Mouse (Mus musculus) CH12.LX (cell line): ENCODE measurements around the gene Zfp329. TPM values are rescaled to one million over a fixed set of nuclear protein-coding genes. Genes with fewer than 3 reads are reported as not detected.

ENCODE experiments used
- DNase-seq: peaks from one replicate; pipeline ENCODE4 v3.0.0-alpha.2; 2013; ENCODE audit errors: extremely low read depth
- H3K27ac ChIP-seq: 2 replicates; pipeline ENCODE4 v1.5.1; 2012; ENCODE audit warnings: low read depth, mild to moderate bottlenecking, control low read depth, moderate library complexity; ENCODE audit not compliant: insufficient read depth
- H3K27me3 ChIP-seq: replicated peaks from 2 replicates; pipeline ENCODE3; 2012; ENCODE audit warnings: inconsistent platforms
- H3K36me3 ChIP-seq, 2 experiments: replicated peaks in 1 of 2; 2 replicates each; pipeline versions ENCODE3 to v1.6.1; 2012; ENCODE audit warnings: inconsistent platforms in 1 of 2, low read length in 1 of 2, mild to moderate bottlenecking in 1 of 2, mixed read lengths in 1 of 2, moderate library complexity in 1 of 2; ENCODE audit not compliant: control insufficient read depth in 1 of 2, insufficient read depth in 1 of 2
- H3K4me1 ChIP-seq, 2 experiments: 2 replicates each; pipeline ENCODE4 v1.6.1; 2012; ENCODE audit warnings: inconsistent platforms in 1 of 2, moderate library complexity in 1 of 2; ENCODE audit not compliant: insufficient read depth in 2 of 2, control insufficient read depth in 1 of 2
- H3K4me2 ChIP-seq: 2 replicates; pipeline ENCODE4 v1.6.1; 2012; ENCODE audit warnings: low read depth, mild to moderate bottlenecking, control low read depth; ENCODE audit not compliant: poor library complexity, insufficient read depth, severe bottlenecking
- H3K4me3 ChIP-seq, 3 experiments: fragments of 150-350 bp in 1 of 3; sonication (generic) in 1 of 3; replicated peaks in 1 of 3; 2 replicates each; pipeline versions ENCODE3 to v1.5.1; 2011 to 2012; ENCODE audit warnings: low read depth in 2 of 3, low read length in 2 of 3, mild to moderate bottlenecking in 2 of 3, moderate library complexity in 2 of 3, control low read depth in 1 of 3, improper control_type of control experiment in 1 of 3, inconsistent platforms in 1 of 3, mixed read lengths in 1 of 3; ENCODE audit not compliant: poor library complexity in 1 of 3
- H3K79me2 ChIP-seq: replicated peaks from 2 replicates; pipeline ENCODE4 v1.6.1; 2012; ENCODE audit warnings: mild to moderate bottlenecking, moderate library complexity; ENCODE audit not compliant: control insufficient read depth, poor library complexity, insufficient read depth, severe bottlenecking; ENCODE audit errors: extremely low read depth
- H3K9ac ChIP-seq: 2 replicates; pipeline ENCODE4 v1.6.1; 2012; ENCODE audit warnings: low read depth, mild to moderate bottlenecking, control low read depth, moderate library complexity; ENCODE audit not compliant: insufficient read depth
- H3K9me3 ChIP-seq: replicated peaks from 2 replicates; pipeline ENCODE3; 2012; ENCODE audit warnings: low read length, inconsistent platforms, mixed read lengths
- BHLHE40 ChIP-seq: IDR thresholded peaks from 2 replicates; pipeline ENCODE4 v1.6.1; 2011; ENCODE audit warnings: mild to moderate bottlenecking, low read depth, low read length, improper control_type of control experiment
- CHD1 ChIP-seq: IDR thresholded peaks from 2 replicates; pipeline ENCODE4 v1.6.1; 2012; ENCODE audit warnings: low read depth, low read length, improper control_type of control experiment, inconsistent platforms
- CHD2 ChIP-seq: IDR thresholded peaks from 2 replicates; pipeline ENCODE4 v1.6.1; 2011; ENCODE audit warnings: low read length, improper control_type of control experiment
- ELF1 ChIP-seq: IDR thresholded peaks from 2 replicates; pipeline ENCODE4 v1.6.1; 2014; ENCODE audit warnings: low read depth, mild to moderate bottlenecking, inconsistent platforms, low read length, improper control_type of control experiment
- ETS1 ChIP-seq: conservative IDR thresholded peaks from 2 replicates; pipeline ENCODE4 v1.6.1; 2012; ENCODE audit warnings: low read depth, mild to moderate bottlenecking, inconsistent platforms, low read length, improper control_type of control experiment, moderate library complexity
- GABPA ChIP-seq: IDR thresholded peaks from 2 replicates; pipeline ENCODE4 v1.6.1; 2012; ENCODE audit warnings: low read depth, low read length, improper control_type of control experiment, inconsistent platforms; ENCODE audit not compliant: insufficient replicate concordance
- HCFC1 ChIP-seq: IDR thresholded peaks from 2 replicates; pipeline ENCODE4 v1.6.1; 2012; ENCODE audit warnings: low read depth, mild to moderate bottlenecking, inconsistent platforms, low read length, improper control_type of control experiment
- JUN ChIP-seq: IDR thresholded peaks from 2 replicates; pipeline ENCODE4 v1.6.1; 2011; ENCODE audit warnings: low read depth, mild to moderate bottlenecking, low read length, improper control_type of control experiment, moderate library complexity; ENCODE audit not compliant: insufficient read depth
- MYC ChIP-seq: IDR thresholded peaks from 2 replicates; pipeline ENCODE4 v1.6.1; 2011; ENCODE audit warnings: low read depth, mild to moderate bottlenecking, improper control_type of control experiment, low read length
- NELFE ChIP-seq: IDR thresholded peaks from 2 replicates; pipeline ENCODE4 v1.6.1; 2011; ENCODE audit warnings: low read depth, low read length, improper control_type of control experiment
- POLR2A ChIP-seq: IDR thresholded peaks from 2 replicates; pipeline ENCODE4 v1.6.1; 2011; ENCODE audit warnings: low read depth, mild to moderate bottlenecking, improper control_type of control experiment, low read length
- POLR2AphosphoS2 ChIP-seq: IDR thresholded peaks from 2 replicates; pipeline ENCODE4 v1.6.1; 2011; ENCODE audit warnings: low read depth, low read length, improper control_type of control experiment
- SIN3A ChIP-seq: IDR thresholded peaks from 2 replicates; pipeline ENCODE4 v1.6.1; 2012; ENCODE audit warnings: low read length, improper control_type of control experiment, inconsistent platforms
- TBP ChIP-seq: conservative IDR thresholded peaks from 2 replicates; pipeline ENCODE4 v1.6.1; 2011; ENCODE audit warnings: low read depth, low read length, improper control_type of control experiment
- TCF12 ChIP-seq: IDR thresholded peaks from 2 replicates; pipeline ENCODE4 v1.6.1; 2014; ENCODE audit warnings: low read depth, mild to moderate bottlenecking, inconsistent platforms, low read length, improper control_type of control experiment
- UBTF ChIP-seq: IDR thresholded peaks from 2 replicates; pipeline ENCODE4 v1.6.1; 2012; ENCODE audit warnings: low read depth, mild to moderate bottlenecking, inconsistent platforms, low read length, improper control_type of control experiment, moderate library complexity
- dilution Hi-C: fragments of 300-500 bp; cut with MboI; formaldehyde crosslinking; loops from 2 replicates; pipeline ENCODE4 v1.14.3; 2020; ENCODE audit warnings: low sequenced_read_pairs; ENCODE audit not compliant: extremely low pct_unique_long_range_greater_than_20kb, extremely low pct_ligation_motif_present
- in situ Hi-C: fragments of 300-500 bp; cut with MboI; formaldehyde crosslinking; loops from 3 replicates; pipeline ENCODE4 v1.14.3; 2019; ENCODE audit warnings: low sequenced_read_pairs, low pct_ligation_motif_present, low pct_unique_long_range_greater_than_20kb, mixed read lengths
- polyA plus RNA-seq: library from polyadenylated mRNA; unstranded; fragments of >175 nt; gene quantifications from 2 replicates; pipeline ENCODE4 v1.2.1, GENCODE M21; 2012; ENCODE audit warnings: low read depth; ENCODE audit not compliant: insufficient read length
- total RNA-seq, 2 experiments: library from RNA; depleted of rRNA; stranded (reverse); fragments of 300-350 nt in 1 of 2; fragments of >200 nt in 1 of 2; gene quantifications; 2 replicates each; pipeline ENCODE4 v1.2.3; 2012 to 2014

The Zfp329 gene
- total and polyA plus RNA-seq, 3 experiments, result 3.9 to 4.5 (median 4.5) TPM

GRCm38 (mm10) chr7:12780151-12780830 is 38.4 kb downstream of the Zfp329 start (continued):
- TF ChIP-seq CHD1 (no peak), MYC (no peak), UBTF (no peak), BHLHE40 (peak; percentile 87), GABPA (no peak), HCFC1 (peak; percentile 68), JUN (no peak)

- Histone ChIP-seq H3K27ac (no peak overlapping the region), H3K27me3 (peaks cover 66% of the 10 kb centered on the region), H3K4me3 (peak overlapping the region; percentile 57 to 66 (median 65)), H3K9ac (peak overlapping the region; percentile 33), H3K4me1 (peaks cover 5 to 8% of the 10 kb centered on the region in 2 experiments; a peak in 3 of 4 replicates), H3K79me2 (no peaks in the 10 kb centered on the region), H3K36me3 (peaks cover 2 to 4% of the 10 kb centered on the region in 2 experiments), H3K4me2 (peak overlapping the region; percentile 73), H3K9me3 (no peaks in the 10 kb centered on the region)
- DNase-seq, result no peak
- dilution Hi-C loops, result no loop called here
- TF ChIP-seq NELFE (no peak), ELF1 (no peak), TCF12 (no peak), SIN3A (no peak)
- in situ Hi-C loops, result no loop called here
These were observed 38.9 kb downstream of the Zfp329 start for GRCm38 (mm10) chr7:12779782-12780150.

GRCm38 (mm10) chr7:12779141-12779540 is 39.5 kb downstream of the Zfp329 start:
- Histone ChIP-seq H3K9ac (no peak overlapping the region), H3K9me3 (no peaks in the 10 kb centered on the region), H3K4me3 (no peak overlapping the region), H3K27ac (no peak overlapping the region), H3K4me1 (peaks cover 5 to 8% of the 10 kb centered on the region in 2 experiments; a peak in 3 of 4 replicates), H3K4me2 (no peak overlapping the region), H3K79me2 (no peaks in the 10 kb centered on the region), H3K27me3 (peaks cover 60% of the 10 kb centered on the region), H3K36me3 (peaks cover 3 to 4% of the 10 kb centered on the region in 2 experiments)
- in situ Hi-C loops, result no loop called here
- dilution Hi-C loops, result no loop called here
- no peak for DNase-seq
- TF ChIP-seq CHD2, result no peak
- TF ChIP-seq TBP, result no peak
- TF ChIP-seq POLR2A, result no peak
- no peak for TF ChIP-seq ETS1
- no peak for TF ChIP-seq POLR2AphosphoS2
- no peak for TF ChIP-seq MYC
